Mouse (Mus musculus): ENCODE data around the gene Sgca.

Gene Sgca

GRCm38 (mm10) chr11:94913302-94914090, 62.6 kb downstream of the Sgca start:
- no peak for DNase-seq (ENCODE audit: low read depth)
